17 mouse cellular contexts compared by ENCODE assay signal in the genomic region with DNA sequence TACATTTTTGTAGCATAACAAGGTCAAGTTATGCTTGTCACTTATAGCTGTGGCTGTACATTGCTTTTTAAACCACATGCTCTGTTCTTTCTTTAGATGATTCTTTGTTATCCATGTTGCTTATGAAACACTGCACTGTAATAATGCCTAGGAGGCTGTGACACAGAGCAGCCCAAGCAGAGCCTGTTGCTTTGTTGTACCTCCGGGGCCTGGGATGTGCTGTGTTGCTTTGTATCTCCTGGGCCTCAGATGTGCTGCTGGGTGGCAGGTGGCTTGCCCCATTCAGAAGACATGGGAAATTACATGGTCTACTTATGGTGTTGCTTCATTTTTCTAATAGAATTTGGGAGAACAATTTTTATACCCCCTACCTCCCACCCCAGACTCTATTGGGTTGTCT.
DNase-seq lines count a peak whose midpoint lies in the region; ATAC-seq and TF ChIP-seq lines count a peak whose summit lies in the region.
"Had no signal": no experiment of that assay in that cellular context is flagged by ENCODE, and none has a peak within 500 bp of the region (broad histone marks: within the 10 kb centered on the region; RNA-seq: fewer than 3 reads in every experiment).

No protein-coding gene starts in this region.

- DNase-seq in hindbrain, embryonic 11.5 days (ENCODE audit: low spot score), result peak; percentile 27
- peak; percentile 80 for DNase-seq in brain, embryonic 14.5 days (ENCODE audit: low read depth)
- no peak for DNase-seq in lung, postnatal 0 days (ENCODE audit: low spot score)
- no peak for DNase-seq in urinary bladder, postnatal 14 days (ENCODE audit: low spot score)
- no peak for DNase-seq in adrenal gland, adult 2 months
- DNase-seq: B cell, adult 2 months; cerebellum, adult 9-11 months; kidney, adult 11 months; liver; lung, postnatal 10 days; thymus, postnatal 25 days had no signal

- ATAC-seq in hindbrain, embryonic 11.5 days (ENCODE audit: low FRiP score), result no peak
- no peak for ATAC-seq in hindbrain, embryonic 16.5 days
- peak; percentile 31; the same call in 1 of the 2 replicates for ATAC-seq in forebrain, embryonic 13.5 days
- no peak for ATAC-seq in hindbrain, embryonic 15.5 days (ENCODE audit: low FRiP score, low read depth)
- no peak for ATAC-seq in lung, postnatal 0 days

- peaks cover 2% of the 10 kb centered on the region for H3K27me3 ChIP-seq in hindbrain, embryonic 11.5 days (ENCODE audit: control insufficient read depth, insufficient read depth, low read length)
- H3K27me3 ChIP-seq in hindbrain, embryonic 16.5 days (replicated peaks; ENCODE audit: control insufficient read depth, insufficient read depth, low read length), result no peaks in the 10 kb centered on the region
- H3K27me3 ChIP-seq in forebrain, embryonic 13.5 days, result no peaks in the 10 kb centered on the region
- H3K27me3 ChIP-seq in hindbrain, embryonic 15.5 days, result no peaks in the 10 kb centered on the region; the same call in 1 of the 2 replicates
- no peaks in the 10 kb centered on the region for H3K27me3 ChIP-seq in lung, postnatal 0 days (replicated peaks; ENCODE audit: insufficient read depth, low read length)

- no peaks in the 10 kb centered on the region for H3K9me3 ChIP-seq in hindbrain, embryonic 11.5 days (ENCODE audit: control insufficient read depth, low read length)
- no peaks in the 10 kb centered on the region for H3K9me3 ChIP-seq in hindbrain, embryonic 16.5 days (ENCODE audit: control insufficient read depth, low read length)
- H3K9me3 ChIP-seq in forebrain, embryonic 13.5 days (replicated peaks), result no peaks in the 10 kb centered on the region
- no peaks in the 10 kb centered on the region for H3K9me3 ChIP-seq in hindbrain, embryonic 15.5 days
- no peaks in the 10 kb centered on the region for H3K9me3 ChIP-seq in lung, postnatal 0 days (ENCODE audit: low read length)
- H3K9me3 ChIP-seq: embryonic facial prominence, embryonic 15.5 days; heart, embryonic 10.5 days had no signal

- H3K27ac ChIP-seq in hindbrain, embryonic 11.5 days (ENCODE audit: low read depth, low read length), result no peak overlapping the region
- H3K27ac ChIP-seq in hindbrain, embryonic 16.5 days (ENCODE audit: low read depth, low read length), result no peak overlapping the region
- peak overlapping the region; percentile 89 for H3K27ac ChIP-seq in forebrain, embryonic 13.5 days
- H3K27ac ChIP-seq in hindbrain, embryonic 15.5 days (replicated peaks), result peak overlapping the region; percentile 81
- H3K27ac ChIP-seq in lung, postnatal 0 days (ENCODE audit: low read length), result no peak overlapping the region
- H3K27ac ChIP-seq: embryonic facial prominence, embryonic 15.5 days; heart, embryonic 10.5 days; kidney, postnatal 0 days had no signal

- no peak overlapping the region for H3K4me2 ChIP-seq in hindbrain, embryonic 11.5 days (replicated peaks; ENCODE audit: low read depth, low read length)
- no peak overlapping the region for H3K4me2 ChIP-seq in hindbrain, embryonic 16.5 days (ENCODE audit: low read length)
- no peak overlapping the region for H3K4me2 ChIP-seq in forebrain, embryonic 13.5 days
- no peak overlapping the region for H3K4me2 ChIP-seq in hindbrain, embryonic 15.5 days
- H3K4me2 ChIP-seq in lung, postnatal 0 days (replicated peaks; ENCODE audit: low read depth, low read length), result no peak overlapping the region
- H3K4me2 ChIP-seq: embryonic facial prominence, embryonic 15.5 days had no signal

- 44% methylated on average over 1 of the region's 1 CpGs for WGBS in hindbrain, embryonic 11.5 days
- WGBS in hindbrain, embryonic 16.5 days, result 8% methylated on average over 1 of the region's 1 CpGs
- WGBS in forebrain, embryonic 13.5 days, result 17% methylated on average over 1 of the region's 1 CpGs
- 9% methylated on average over 1 of the region's 1 CpGs for WGBS in hindbrain, embryonic 15.5 days
- WGBS in lung, postnatal 0 days, result 93% methylated on average over 1 of the region's 1 CpGs

- no peak for TF ChIP-seq POLR2A in brain, embryonic 14.5 days (IDR thresholded peaks at IDR 0.05; ENCODE audit: borderline replicate concordance, extremely low read depth, insufficient read depth, insufficient read length, poor library complexity, severe bottlenecking)

- no peak overlapping the region for H3K9ac ChIP-seq in hindbrain, embryonic 11.5 days (ENCODE audit: low read depth, low read length)
- H3K9ac ChIP-seq in hindbrain, embryonic 16.5 days (ENCODE audit: low read depth, low read length), result no peak overlapping the region
- H3K9ac ChIP-seq in forebrain, embryonic 13.5 days, result no peak overlapping the region
- H3K9ac ChIP-seq in hindbrain, embryonic 15.5 days, result no peak overlapping the region
- no peak overlapping the region for H3K9ac ChIP-seq in lung, postnatal 0 days (replicated peaks; ENCODE audit: low read depth)
- H3K9ac ChIP-seq: embryonic facial prominence, embryonic 15.5 days had no signal

- TF ChIP-seq EP300 in lung, postnatal 0 days (IDR thresholded peaks at IDR 0.05), result no peak

- H3K36me3 ChIP-seq in hindbrain, embryonic 11.5 days (ENCODE audit: control insufficient read depth, insufficient read depth, low read length), result no peaks in the 10 kb centered on the region
- no peaks in the 10 kb centered on the region for H3K36me3 ChIP-seq in hindbrain, embryonic 16.5 days (ENCODE audit: control insufficient read depth, insufficient read depth, low read length)
- H3K36me3 ChIP-seq in forebrain, embryonic 13.5 days (ENCODE audit: poor library complexity, severe bottlenecking), result no peaks in the 10 kb centered on the region
- H3K36me3 ChIP-seq in hindbrain, embryonic 15.5 days, result no peaks in the 10 kb centered on the region
- H3K36me3 ChIP-seq in lung, postnatal 0 days (ENCODE audit: insufficient read depth, low read length), result no peaks in the 10 kb centered on the region
- H3K36me3 ChIP-seq: embryonic facial prominence, embryonic 15.5 days; heart, embryonic 10.5 days had no signal

- H3K4me3 ChIP-seq in hindbrain, embryonic 11.5 days (ENCODE audit: low read depth, low read length), result no peak overlapping the region
- H3K4me3 ChIP-seq in hindbrain, embryonic 16.5 days (ENCODE audit: low read length), result no peak overlapping the region
- H3K4me3 ChIP-seq in forebrain, embryonic 13.5 days, result no peak overlapping the region
- H3K4me3 ChIP-seq in hindbrain, embryonic 15.5 days, result no peak overlapping the region
- no peak overlapping the region for H3K4me3 ChIP-seq in lung, postnatal 0 days (ENCODE audit: low read depth, low read length)
- H3K4me3 ChIP-seq: embryonic facial prominence, embryonic 15.5 days; heart, embryonic 10.5 days had no signal

- no peak for TF ChIP-seq CTCF in brain, embryonic 14.5 days (IDR thresholded peaks at IDR 0.05; ENCODE audit: borderline replicate concordance, extremely low read depth, insufficient read depth, insufficient read length)
- no peak for TF ChIP-seq CTCF in lung, postnatal 0 days (IDR thresholded peaks at IDR 0.05)

- H3K4me1 ChIP-seq in hindbrain, embryonic 11.5 days (replicated peaks; ENCODE audit: control insufficient read depth, insufficient read depth, low read length), result 0 out of 2 replicates have a peak, but pooled peaks cover 2% of the 10 kb centered on the region
- peaks cover 14% of the 10 kb centered on the region for H3K4me1 ChIP-seq in hindbrain, embryonic 16.5 days (ENCODE audit: control insufficient read depth, insufficient read depth, low read depth, low read length)
- peaks cover 35% of the 10 kb centered on the region for H3K4me1 ChIP-seq in forebrain, embryonic 13.5 days
- peaks cover 24% of the 10 kb centered on the region for H3K4me1 ChIP-seq in hindbrain, embryonic 15.5 days (replicated peaks)
- H3K4me1 ChIP-seq in lung, postnatal 0 days (ENCODE audit: insufficient read depth, low read depth, low read length), result no peaks in the 10 kb centered on the region

Comparison
In these comparisons a context has a peak if more than half of its experiments do, and no peak if none do; other contexts are left out.
1. H3K27ac ChIP-seq: peak in forebrain, embryonic 13.5 days (single experiment) and hindbrain, embryonic 15.5 days (single experiment); none in hindbrain, embryonic 11.5 days (single experiment), hindbrain, embryonic 16.5 days (single experiment) and lung, postnatal 0 days (single experiment).
2. DNase-seq: peak in hindbrain, embryonic 11.5 days (single experiment) and brain, embryonic 14.5 days (single experiment); none in lung, postnatal 0 days (single experiment), urinary bladder, postnatal 14 days (single experiment) and adrenal gland, adult 2 months (single experiment).